Mouse (Mus musculus): ENCODE measurements at regions not wholly inside any gene's neighbourhood (a gene's known extent, or its start where the extent isn't known, plus 50 kb on each side); places are given as distances from the start of the nearest gene placed in this dataset.

DNA sequence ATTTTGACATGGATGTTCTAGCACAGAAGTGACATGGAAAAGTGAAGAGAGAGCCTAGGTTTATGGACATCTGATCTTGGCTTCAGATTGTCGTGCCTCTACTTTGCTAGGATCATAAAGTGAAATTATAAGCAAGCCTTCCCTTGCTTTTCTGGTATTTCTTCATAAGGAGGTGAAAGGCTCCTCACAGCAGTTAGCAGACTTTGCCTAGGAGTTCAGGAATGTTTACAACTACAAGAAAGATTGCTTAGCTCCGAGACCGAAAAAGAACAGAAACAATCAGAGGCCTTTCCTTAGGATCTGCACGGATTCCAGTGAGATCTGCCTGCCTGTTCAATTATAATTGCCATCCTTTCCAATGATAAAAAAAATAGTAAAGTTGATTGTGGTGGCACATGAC is 67.8 kb upstream of the Marcks start:
- Histone ChIP-seq H3K79me2 (replicated peaks; ENCODE audit: control insufficient read depth, extremely low read depth, insufficient read depth, poor library complexity, severe bottlenecking) (no peaks in the 10 kb centered on the region), H3K9ac (ENCODE audit: insufficient read depth, low read depth) (no peak overlapping the region), H3K4me2 (ENCODE audit: insufficient read depth, low read depth, poor library complexity, severe bottlenecking) (no peak overlapping the region), H3K4me1 (ENCODE audit: control insufficient read depth in 1 of 2, insufficient read depth in 2 of 2) (no peaks in the 10 kb centered on the region), H3K27me3 (replicated peaks) (no peaks in the 10 kb centered on the region), H3K9me3 (replicated peaks; ENCODE audit: low read length) (no peaks in the 10 kb centered on the region), H3K4me3 (replicated peaks in 1 of 3; ENCODE audit: low read depth in 2 of 3, low read length in 2 of 3, poor library complexity in 1 of 3) (no peak overlapping the region), H3K27ac (ENCODE audit: insufficient read depth, low read depth) (no peak overlapping the region), H3K36me3 (replicated peaks in 1 of 2; ENCODE audit: control insufficient read depth in 1 of 2, insufficient read depth in 1 of 2, low read length in 1 of 2) (no peaks in the 10 kb centered on the region)
- in situ Hi-C loops (cut with MboI; ENCODE audit: low pct_ligation_motif_present, low pct_unique_long_range_greater_than_20kb, low sequenced_read_pairs), result no loop called here
- dilution Hi-C loops (cut with MboI; ENCODE audit: extremely low pct_ligation_motif_present, extremely low pct_unique_long_range_greater_than_20kb, low sequenced_read_pairs), result no loop called here
- no peak for TF ChIP-seq UBTF (IDR thresholded peaks at IDR 0.05; ENCODE audit: low read depth, low read length)
- no peak for TF ChIP-seq MYC (IDR thresholded peaks at IDR 0.05; ENCODE audit: low read depth, low read length)
- no peak for TF ChIP-seq CHD2 (IDR thresholded peaks at IDR 0.05; ENCODE audit: low read length)
- TF ChIP-seq JUN (IDR thresholded peaks at IDR 0.05; ENCODE audit: insufficient read depth, low read depth, low read length), result no peak
- TF ChIP-seq ZC3H11A (IDR thresholded peaks at IDR 0.05; ENCODE audit: low read depth, low read length), result no peak
- TF ChIP-seq BHLHE40 (IDR thresholded peaks at IDR 0.05; ENCODE audit: low read depth, low read length), result no peak
- no peak for TF ChIP-seq RCOR1 (conservative IDR thresholded peaks at IDR 0.05; ENCODE audit: low read depth, low read length)
- TF ChIP-seq SMC3 (IDR thresholded peaks at IDR 0.05; ENCODE audit: low read depth, low read length), result no peak
- TF ChIP-seq CTCF (conservative IDR thresholded peaks at IDR 0.05 in 1 of 2, IDR thresholded peaks at IDR 0.05 in 1 of 2; ENCODE audit: low read depth in 2 of 2, low read length in 2 of 2), result no peak
- no peak for TF ChIP-seq CHD1 (IDR thresholded peaks at IDR 0.05; ENCODE audit: low read depth, low read length)
- TF ChIP-seq MAZ (IDR thresholded peaks at IDR 0.05; ENCODE audit: low read depth, low read length), result no peak
- no peak for TF ChIP-seq ZNF384 (IDR thresholded peaks at IDR 0.05; ENCODE audit: low read depth, low read length)
- TF ChIP-seq SIN3A (IDR thresholded peaks at IDR 0.05; ENCODE audit: low read length), result no peak
- TF ChIP-seq ZMIZ1 (IDR thresholded peaks at IDR 0.05; ENCODE audit: low read depth, low read length), result no peak
- TF ChIP-seq MAFK (IDR thresholded peaks at IDR 0.05; ENCODE audit: insufficient replicate concordance, low read length), result no peak
- TF ChIP-seq E2F4 (IDR thresholded peaks at IDR 0.05; ENCODE audit: insufficient replicate concordance, low read depth, low read length), result no peak
- no peak for TF ChIP-seq TCF12 (IDR thresholded peaks at IDR 0.05; ENCODE audit: low read depth, low read length)
- no peak for TF ChIP-seq POLR2A (IDR thresholded peaks at IDR 0.05; ENCODE audit: low read depth, low read length)
- no peak for TF ChIP-seq NRF1 (IDR thresholded peaks at IDR 0.05; ENCODE audit: low read depth, low read length)
- no peak for DNase-seq (ENCODE audit: extremely low read depth)

GRCm38 (mm10) chr10:37203709-37204108 is 65.0 kb upstream of the Marcks start:
- no peak overlapping the region for H3K4me2 ChIP-seq (ENCODE audit: insufficient read depth, low read depth, poor library complexity, severe bottlenecking)
- no peak overlapping the region for H3K9ac ChIP-seq (ENCODE audit: insufficient read depth, low read depth)
- in situ Hi-C loops (cut with MboI; ENCODE audit: low pct_ligation_motif_present, low pct_unique_long_range_greater_than_20kb, low sequenced_read_pairs), result no loop called here
- TF ChIP-seq MAZ (IDR thresholded peaks at IDR 0.05; ENCODE audit: low read depth, low read length) (no peak), GABPA (IDR thresholded peaks at IDR 0.05; ENCODE audit: insufficient replicate concordance, low read depth, low read length) (no peak), JUND (conservative IDR thresholded peaks at IDR 0.05; ENCODE audit: low read depth, low read length) (no peak), PAX5 (IDR thresholded peaks at IDR 0.05; ENCODE audit: low read length) (no peak), BHLHE40 (IDR thresholded peaks at IDR 0.05; ENCODE audit: low read depth, low read length) (no peak), UBTF (IDR thresholded peaks at IDR 0.05; ENCODE audit: low read depth, low read length) (no peak), ZNF384 (IDR thresholded peaks at IDR 0.05; ENCODE audit: low read depth, low read length) (no peak), USF2 (conservative IDR thresholded peaks at IDR 0.05; ENCODE audit: low read depth, low read length) (no peak), MXI1 (IDR thresholded peaks at IDR 0.05; ENCODE audit: low read depth, low read length) (no peak), ZMIZ1 (IDR thresholded peaks at IDR 0.05; ENCODE audit: low read depth, low read length) (no peak), TCF12 (IDR thresholded peaks at IDR 0.05; ENCODE audit: low read depth, low read length) (no peak), ZKSCAN1 (IDR thresholded peaks at IDR 0.05; ENCODE audit: borderline replicate concordance, low read depth, low read length) (no peak), SIN3A (IDR thresholded peaks at IDR 0.05; ENCODE audit: low read length) (no peak), SMC3 (IDR thresholded peaks at IDR 0.05; ENCODE audit: low read depth, low read length) (no peak), MAX (IDR thresholded peaks at IDR 0.05; ENCODE audit: low read length) (no peak), KAT2A (IDR thresholded peaks at IDR 0.05; ENCODE audit: insufficient replicate concordance, low read length) (no peak), IRF4 (IDR thresholded peaks at IDR 0.05; ENCODE audit: low read depth, low read length) (no peak), NELFE (IDR thresholded peaks at IDR 0.05; ENCODE audit: low read depth, low read length) (no peak)
- no peak for DNase-seq (ENCODE audit: extremely low read depth)
- no peaks in the 10 kb centered on the region for H3K9me3 ChIP-seq (replicated peaks; ENCODE audit: low read length)
- H3K4me3 ChIP-seq (replicated peaks in 1 of 3; ENCODE audit: low read depth in 2 of 3, low read length in 2 of 3, poor library complexity in 1 of 3), result no peak overlapping the region
- dilution Hi-C loops (cut with MboI; ENCODE audit: extremely low pct_ligation_motif_present, extremely low pct_unique_long_range_greater_than_20kb, low sequenced_read_pairs), result no loop called here
- H3K4me1 ChIP-seq (ENCODE audit: control insufficient read depth in 1 of 2, insufficient read depth in 2 of 2), result no peaks in the 10 kb centered on the region
- H3K79me2 ChIP-seq (replicated peaks; ENCODE audit: control insufficient read depth, extremely low read depth, insufficient read depth, poor library complexity, severe bottlenecking), result no peaks in the 10 kb centered on the region
- H3K27me3 ChIP-seq (replicated peaks), result no peaks in the 10 kb centered on the region
- no peaks in the 10 kb centered on the region for H3K36me3 ChIP-seq (replicated peaks in 1 of 2; ENCODE audit: control insufficient read depth in 1 of 2, insufficient read depth in 1 of 2, low read length in 1 of 2)
- H3K27ac ChIP-seq (ENCODE audit: insufficient read depth, low read depth), result no peak overlapping the region

All from CH12.LX (cell line).